Mouse (Mus musculus) T-helper 2 cell (primary cell): Measurements from ENCODE around the gene Gak.

Source experiments
- in situ Hi-C: fragments of 300-600 bp; cut with MboI, MseI; formaldehyde crosslinking; loops from one replicate; pipeline ENCODE4 v1.15.1; 2025; ENCODE audit warnings: high pct_unique_total_duplicates

Gak gene

DNA sequence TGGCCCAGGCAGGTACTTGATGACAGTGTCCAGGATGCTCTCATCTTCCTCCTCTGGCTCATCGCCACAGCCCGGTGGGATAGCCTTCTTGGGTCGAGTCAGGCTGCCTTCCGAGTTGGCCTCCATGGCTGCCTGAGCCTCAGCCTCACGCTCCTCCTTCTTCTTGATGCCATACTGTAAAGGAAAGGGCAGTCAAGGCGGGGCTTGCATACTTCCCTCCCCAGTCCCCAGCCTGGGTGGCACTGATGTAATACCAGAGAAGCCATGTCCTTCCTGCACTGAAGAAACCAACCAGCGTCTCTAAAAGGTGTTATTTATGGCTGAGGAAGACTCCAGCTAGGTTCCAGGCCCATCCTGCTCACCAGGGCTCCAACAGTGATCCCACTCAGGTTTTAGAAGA is 109.4 kb downstream of the Gak start:
- in situ Hi-C loops, result no loop called here
